Mouse (Mus musculus) brain, embryonic 18.5 days (tissue): ENCODE data around the gene Crybg3.
"Not testable (repeated sequence)": the region's sequence is repeated elsewhere in the genome, so short reads cannot be mapped to it uniquely, and the experiment has no call there.

Experiments used
- DNase-seq: peaks from one replicate; pipeline ENCODE4 v3.0.0-alpha.2; 2012; ENCODE audit warnings: low read depth, low spot score

Gene Crybg3

GRCm38 (mm10) chr16:59459259-59459861 lies 141.4 kb downstream of the Crybg3 start:
- not testable (repeated sequence) for DNase-seq

DNA sequence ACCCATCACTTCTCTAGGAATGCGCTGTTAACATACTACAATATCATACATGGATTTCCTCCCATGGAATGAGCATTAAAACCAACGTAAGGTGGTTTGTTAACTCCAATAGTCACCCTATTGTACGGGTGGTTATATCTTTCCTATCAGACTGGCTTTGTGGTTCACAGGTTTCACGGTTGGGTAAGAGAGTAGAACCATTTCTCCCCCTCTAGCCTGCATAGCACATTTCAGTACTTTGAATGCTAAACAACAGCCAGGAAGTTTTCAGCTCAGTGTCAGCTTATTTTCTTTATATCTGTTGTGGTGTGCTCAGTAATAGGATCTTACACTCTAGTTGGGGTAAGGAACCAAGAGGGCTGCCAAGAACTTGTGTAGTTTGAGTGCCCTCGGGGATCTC lies 149.0 kb downstream of the Crybg3 start:
- DNase-seq = no peak

DNA sequence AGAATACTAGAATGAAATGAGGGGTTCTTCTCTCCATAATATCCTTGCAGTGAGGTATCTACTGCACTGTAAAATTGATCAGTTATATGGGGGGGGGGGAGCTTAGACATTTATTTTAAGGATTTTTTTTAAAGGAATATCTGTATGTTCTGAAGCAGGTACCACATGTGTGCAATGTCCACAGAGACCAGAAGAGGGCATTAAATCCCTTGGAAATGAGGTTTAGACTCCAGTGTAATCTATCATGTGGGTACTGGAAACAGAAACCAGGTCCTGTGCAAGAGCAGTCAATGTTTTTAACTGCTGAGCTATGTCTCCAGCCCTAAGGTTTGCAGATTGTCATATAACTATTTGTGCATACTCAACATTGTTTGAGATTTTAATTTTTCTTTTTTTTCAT lies 151.7 kb downstream of the Crybg3 start:
- no peak for DNase-seq

DNA sequence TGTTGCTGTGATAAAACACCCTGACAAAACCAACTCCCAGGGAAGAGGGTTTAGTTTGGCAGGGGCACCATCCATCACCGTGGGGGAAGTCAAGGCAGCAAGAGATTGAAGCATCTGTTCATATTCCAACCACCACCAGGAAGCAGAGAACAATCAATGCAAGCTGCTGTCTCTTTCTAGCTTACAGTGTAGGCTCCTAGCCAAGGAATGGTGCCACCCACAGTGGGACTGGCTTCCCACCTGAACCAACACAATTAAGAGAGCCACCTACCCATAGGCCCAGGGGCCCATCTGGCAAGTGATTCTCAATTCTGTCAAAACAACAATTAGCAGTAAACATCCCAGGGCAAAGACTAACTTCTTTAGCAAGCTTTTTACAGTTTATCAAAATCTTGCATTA lies 152.6 kb downstream of the Crybg3 start:
- no peak for DNase-seq

DNA sequence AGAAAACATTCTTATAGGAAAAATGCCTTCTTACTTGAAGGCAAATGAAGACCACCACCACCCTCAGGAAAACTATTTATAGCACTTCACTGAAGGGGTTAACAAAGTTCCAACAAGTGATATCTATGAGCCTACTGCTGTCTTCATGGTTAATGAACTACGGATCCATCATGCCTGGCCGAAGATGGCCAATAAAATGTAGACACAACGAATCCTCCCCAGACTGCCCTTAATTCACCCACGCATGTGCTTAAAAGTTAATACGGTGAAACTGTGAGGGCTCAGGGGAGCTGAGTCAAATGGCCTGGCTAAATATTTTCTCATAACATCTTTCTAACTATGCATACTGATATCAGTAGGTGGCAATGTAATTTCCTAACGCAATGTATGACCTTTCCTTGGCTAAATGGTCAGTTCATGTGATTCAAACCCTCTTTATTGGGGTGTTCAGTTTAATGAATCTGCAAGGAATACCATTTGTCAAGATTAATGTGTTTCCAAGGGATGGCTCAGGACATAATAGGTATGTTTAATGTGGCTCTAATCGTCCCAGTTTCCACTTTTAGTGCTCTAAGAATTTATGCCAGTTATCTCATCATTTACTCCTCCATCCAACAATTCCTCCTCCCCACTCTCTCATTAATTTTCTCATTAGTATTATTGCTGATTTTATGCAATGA lies 155.8 kb downstream of the Crybg3 start:
- DNase-seq = no peak
